Mouse (Mus musculus) embryonic facial prominence, embryonic 11.5 days (tissue): Measurements from ENCODE around the gene Selenop. TPM values are rescaled to one million over a fixed set of nuclear protein-coding genes. Genes with fewer than 3 reads are reported as not detected.
A peak's percentile ranks its signal among the peaks of the same experiment; 100 is the strongest.

Experiments
- ATAC-seq: fragments of 200-750 bp; cut with Nextera tagmentation; replicated peaks from 2 replicates; pipeline ENCODE4 v1.8.0; 2017; ENCODE audit warnings: low read depth; ENCODE audit not compliant: insufficient number of reproducible peaks, low FRiP score, low TSS enrichment
- DNase-seq: peaks from one replicate; pipeline ENCODE4 v3.0.0-alpha.2; 2015; ENCODE audit warnings: low spot score
- H3K27ac ChIP-seq: fragments of 300-500 bp; sonication (generic); replicated peaks from 2 replicates; pipeline ENCODE4 v1.5.1; 2014; ENCODE audit warnings: mild to moderate bottlenecking, low read depth, low read length, control low read depth
- H3K27me3 ChIP-seq: fragments of 300-500 bp; sonication (generic); 2 replicates; pipeline ENCODE4 v1.6.1; 2014; ENCODE audit warnings: mild to moderate bottlenecking, low read length, moderate library complexity, mixed read lengths; ENCODE audit not compliant: control insufficient read depth, insufficient read depth
- H3K36me3 ChIP-seq: fragments of 300-500 bp; sonication (generic); replicated peaks from 2 replicates; pipeline ENCODE4 v1.6.1; 2014; ENCODE audit warnings: low read depth, mild to moderate bottlenecking, low read length, moderate library complexity, mixed read lengths; ENCODE audit not compliant: control insufficient read depth, insufficient read depth
- H3K4me1 ChIP-seq: fragments of 300-500 bp; sonication (generic); 2 replicates; pipeline ENCODE4 v1.6.1; 2014; ENCODE audit warnings: low read length, mixed read lengths; ENCODE audit not compliant: control insufficient read depth, insufficient read depth
- H3K4me2 ChIP-seq: fragments of 300-500 bp; sonication (generic); 2 replicates; pipeline ENCODE4 v1.6.1; 2014; ENCODE audit warnings: low read depth, mild to moderate bottlenecking, control low read depth, low read length, moderate library complexity
- H3K4me3 ChIP-seq: fragments of 300-500 bp; sonication (generic); 2 replicates; pipeline ENCODE4 v1.5.1; 2014; ENCODE audit warnings: low read depth, low read length, control low read depth
- H3K9ac ChIP-seq: fragments of 300-500 bp; sonication (generic); replicated peaks from 2 replicates; pipeline ENCODE4 v1.6.1; 2014; ENCODE audit warnings: mild to moderate bottlenecking, control low read depth, low read length
- H3K9me3 ChIP-seq: fragments of 300-500 bp; sonication (generic); replicated peaks from 2 replicates; pipeline ENCODE4 v1.6.1; 2016; ENCODE audit warnings: mild to moderate bottlenecking, low read length, inconsistent platforms, mixed read lengths; ENCODE audit not compliant: control insufficient read depth
- WGBS: fragments of 180-500 bp; shearing (Covaris S2); extraction: QIAGEN DNeasy Blood & Tissue Kit; methylation state at CpG from one replicate; pipeline ENCODE4 v1.1.7; 2014; 5-methylcytosine and 5-hydroxymethylcytosine counted together
- polyA plus RNA-seq: library from polyadenylated mRNA; unstranded; fragments of >200 nt; fragmentation: Nextera tagmentation; extraction: Ambion mirVana; gene quantifications from 2 replicates; pipeline ENCODE4 v1.2.1, GENCODE M21; 2014

Selenop gene
- polyA plus RNA-seq, 1 experiment from 2014 or later, result 101 TPM

DNA sequence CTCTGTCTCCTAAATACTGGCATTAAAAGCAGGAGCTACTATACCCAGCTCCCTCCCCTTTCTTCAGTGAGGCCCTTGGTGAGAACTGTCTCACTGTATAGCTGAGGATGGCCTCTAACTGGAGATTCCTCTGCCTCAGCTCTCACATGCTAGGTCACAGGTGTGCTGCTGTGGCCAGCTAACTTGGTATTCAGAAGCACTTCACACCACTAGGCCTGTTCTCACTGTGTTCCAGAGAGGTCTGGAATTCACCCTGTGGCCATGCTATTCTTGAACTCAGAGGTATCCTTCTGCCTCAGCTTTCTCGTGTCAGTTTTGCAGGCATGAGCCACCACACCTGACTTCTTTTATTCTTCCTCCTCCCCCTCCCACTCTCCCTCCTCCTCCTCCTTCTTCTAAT lies 4.8 kb downstream of the Selenop start:
- Histone ChIP-seq H3K27me3 (no peaks in the 10 kb centered on the region), H3K9ac (no peak overlapping the region), H3K4me2 (no peak overlapping the region), H3K27ac (no peak overlapping the region), H3K4me3 (no peak overlapping the region), H3K4me1 (no peaks in the 10 kb centered on the region), H3K9me3 (no peaks in the 10 kb centered on the region), H3K36me3 (no peaks in the 10 kb centered on the region)
- ATAC-seq (no peak), DNase-seq (no peak)
- 78% methylated on average over 1 of the region's 1 CpGs for WGBS

DNA sequence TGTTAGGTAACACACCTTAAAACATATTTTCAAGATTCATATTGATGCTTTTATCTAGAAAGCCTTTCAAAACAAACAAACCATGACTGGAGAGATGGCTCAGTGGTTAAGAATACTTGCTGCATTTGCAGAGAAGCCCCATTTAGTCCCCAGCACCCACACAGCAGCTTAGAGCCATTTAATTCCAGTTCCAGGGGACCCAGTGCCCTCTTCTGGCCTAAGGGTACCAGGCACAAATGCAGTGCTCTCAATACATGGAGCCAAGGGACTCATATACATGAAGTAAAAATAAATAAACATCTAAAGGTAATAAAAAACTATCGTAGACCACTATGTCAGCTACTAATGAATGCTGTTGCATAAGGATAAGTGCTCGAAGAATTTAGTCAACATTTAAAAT lies 9.0 kb downstream of the Selenop start:
- no peaks in the 10 kb centered on the region for H3K27me3 ChIP-seq
- H3K36me3 ChIP-seq, result no peaks in the 10 kb centered on the region
- ATAC-seq, result no peak
- 84% methylated on average over 2 of the region's 2 CpGs for WGBS
- H3K9ac ChIP-seq, result no peak overlapping the region
- H3K4me3 ChIP-seq, result no peak overlapping the region
- H3K4me1 ChIP-seq, result no peaks in the 10 kb centered on the region
- no peak for DNase-seq
- no peak overlapping the region for H3K4me2 ChIP-seq
- H3K27ac ChIP-seq, result no peak overlapping the region
- H3K9me3 ChIP-seq, result no peaks in the 10 kb centered on the region

DNA sequence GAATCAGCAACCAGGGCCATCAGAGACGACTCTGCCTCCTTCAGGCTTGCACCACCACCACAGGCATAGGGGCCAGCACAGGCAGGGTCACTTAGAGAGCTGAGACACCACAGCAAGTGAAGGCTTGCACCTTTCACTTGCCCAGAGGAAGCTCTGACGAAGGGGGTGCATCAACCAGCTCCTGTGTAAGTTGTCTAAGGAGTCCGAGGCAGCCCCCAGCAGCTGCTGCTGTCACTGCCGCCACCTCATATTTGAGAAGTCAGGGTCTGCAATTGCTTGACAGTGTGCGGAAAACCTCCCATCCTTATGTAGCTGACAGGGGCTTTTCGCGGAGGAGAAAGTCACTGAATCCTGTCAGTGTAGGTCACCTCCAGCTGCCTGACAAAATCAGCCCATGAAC lies 10.9 kb downstream of the Selenop start:
- no peaks in the 10 kb centered on the region for H3K36me3 ChIP-seq
- no peak overlapping the region for H3K4me2 ChIP-seq
- no peaks in the 10 kb centered on the region for H3K9me3 ChIP-seq
- no peak overlapping the region for H3K9ac ChIP-seq
- no peak overlapping the region for H3K4me3 ChIP-seq
- H3K4me1 ChIP-seq, result no peaks in the 10 kb centered on the region
- ATAC-seq (no peak), DNase-seq (no peak)
- 83% methylated on average over 7 of the region's 7 CpGs for WGBS
- H3K27me3 ChIP-seq, result no peaks in the 10 kb centered on the region
- no peak overlapping the region for H3K27ac ChIP-seq

DNA sequence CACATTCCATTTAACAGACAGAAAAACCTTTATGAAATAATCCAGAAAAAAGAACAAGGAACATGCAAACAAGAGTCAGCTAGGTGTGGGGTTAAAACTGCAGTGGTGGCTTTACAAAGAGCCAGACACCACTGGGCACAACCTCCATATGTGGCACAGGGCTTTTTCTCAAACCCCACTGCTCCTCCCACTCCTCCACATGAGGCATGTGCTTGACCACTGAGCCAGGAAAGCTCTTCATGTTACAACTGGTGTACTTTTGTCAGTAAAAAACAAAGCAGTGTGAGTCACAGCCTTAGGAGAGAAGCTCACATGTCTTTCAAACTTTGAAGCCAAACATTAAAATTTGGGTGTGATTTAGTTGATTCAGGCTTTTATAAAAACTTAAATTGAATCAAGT lies 12.9 kb downstream of the Selenop start:
- Histone ChIP-seq H3K4me3 (no peak overlapping the region), H3K27ac (no peak overlapping the region), H3K4me2 (no peak overlapping the region), H3K4me1 (no peaks in the 10 kb centered on the region), H3K27me3 (no peaks in the 10 kb centered on the region), H3K9ac (no peak overlapping the region), H3K9me3 (no peaks in the 10 kb centered on the region), H3K36me3 (no peaks in the 10 kb centered on the region)
- no peak for DNase-seq
- ATAC-seq, result no peak

- H3K9ac ChIP-seq, result no peak overlapping the region
- H3K36me3 ChIP-seq, result no peaks in the 10 kb centered on the region
- H3K27ac ChIP-seq, result no peak overlapping the region
- no peak overlapping the region for H3K4me3 ChIP-seq
- H3K4me1 ChIP-seq, result no peaks in the 10 kb centered on the region
- H3K4me2 ChIP-seq, result no peak overlapping the region
- ATAC-seq, result no peak
- no peak for DNase-seq
- 82% methylated on average over 1 of the region's 1 CpGs for WGBS
- no peaks in the 10 kb centered on the region for H3K9me3 ChIP-seq
- H3K27me3 ChIP-seq, result no peaks in the 10 kb centered on the region
Measured at GRCm38 (mm10) chr15:3281737-3282136, 13.4 kb downstream of the Selenop start.

- ATAC-seq, result no peak
- H3K4me3 ChIP-seq, result no peak overlapping the region
- H3K4me2 ChIP-seq, result no peak overlapping the region
- H3K4me1 ChIP-seq, result no peaks in the 10 kb centered on the region
- H3K9me3 ChIP-seq, result no peaks in the 10 kb centered on the region
- no peak overlapping the region for H3K9ac ChIP-seq
- H3K36me3 ChIP-seq, result no peaks in the 10 kb centered on the region
- H3K27me3 ChIP-seq, result no peaks in the 10 kb centered on the region
- H3K27ac ChIP-seq, result no peak overlapping the region
- DNase-seq, result no peak
Measured at GRCm38 (mm10) chr15:3286032-3286431, 17.7 kb downstream of the Selenop start.

DNA sequence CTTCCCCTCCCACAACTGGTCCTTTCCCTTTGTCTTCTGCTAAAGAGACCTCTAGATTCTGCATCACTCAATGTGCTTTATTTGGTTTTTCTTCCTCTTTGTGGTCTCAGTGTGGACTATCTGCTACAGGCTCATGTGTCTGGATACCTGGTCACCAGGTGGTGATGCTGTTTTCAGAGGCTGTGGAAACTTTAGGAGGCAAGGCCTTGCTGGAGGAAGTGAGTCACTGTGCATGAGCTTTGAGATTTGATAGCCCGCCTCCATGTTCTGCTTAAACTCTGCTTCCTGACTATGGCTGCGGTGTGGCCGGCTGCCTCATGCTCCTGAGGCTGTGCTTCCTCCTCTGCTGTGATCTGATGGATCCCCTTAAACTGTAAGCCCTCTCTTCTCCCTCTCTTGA lies 22.1 kb downstream of the Selenop start:
- no peak overlapping the region for H3K9ac ChIP-seq
- WGBS, result 91% methylated on average over 3 of the region's 3 CpGs

GRCm38 (mm10) chr15:3293477-3293876 lies 25.1 kb downstream of the Selenop start:
- Histone ChIP-seq H3K36me3 (no peaks in the 10 kb centered on the region), H3K4me2 (no peak overlapping the region), H3K27ac (no peak overlapping the region), H3K4me1 (no peaks in the 10 kb centered on the region), H3K9ac (no peak overlapping the region), H3K9me3 (no peaks in the 10 kb centered on the region), H3K4me3 (no peak overlapping the region), H3K27me3 (no peaks in the 10 kb centered on the region)
- no peak for ATAC-seq
- 52% methylated on average over 1 of the region's 1 CpGs for WGBS
- no peak for DNase-seq

More for the DNA sequence above, 22.1 kb downstream of the Selenop start:
- Histone ChIP-seq H3K27ac (no peak overlapping the region), H3K27me3 (no peaks in the 10 kb centered on the region), H3K4me1 (no peaks in the 10 kb centered on the region), H3K9me3 (no peaks in the 10 kb centered on the region), H3K4me3 (no peak overlapping the region), H3K36me3 (no peaks in the 10 kb centered on the region), H3K4me2 (no peak overlapping the region)
- ATAC-seq (no peak), DNase-seq (no peak)

GRCm38 (mm10) chr15:3295986-3296385 lies 27.6 kb downstream of the Selenop start:
- H3K4me3 ChIP-seq, result no peak overlapping the region
- WGBS, result 77% methylated on average over 1 of the region's 1 CpGs
- H3K36me3 ChIP-seq, result no peaks in the 10 kb centered on the region
- no peak overlapping the region for H3K4me2 ChIP-seq
- no peaks in the 10 kb centered on the region for H3K27me3 ChIP-seq
- H3K27ac ChIP-seq, result no peak overlapping the region
- ATAC-seq, result no peak
- H3K9ac ChIP-seq, result no peak overlapping the region
- H3K9me3 ChIP-seq, result no peaks in the 10 kb centered on the region
- no peaks in the 10 kb centered on the region for H3K4me1 ChIP-seq
- peak; percentile 22 for DNase-seq
